Mouse (Mus musculus) forebrain, embryonic 16.5 days (tissue): ENCODE measurements around the gene Gpr137. TPM values are rescaled to one million over a fixed set of nuclear protein-coding genes. Genes with fewer than 3 reads are reported as not detected.
"Not testable (repeated sequence)": the region's sequence is repeated elsewhere in the genome, so short reads cannot be mapped to it uniquely, and the experiment has no call there.

Experiments used
- ATAC-seq: fragments of 200-750 bp; cut with Nextera tagmentation; 2 replicates; pipeline ENCODE4 v1.8.0; 2017; ENCODE audit warnings: mild to moderate bottlenecking, moderate library complexity
- H3K27ac ChIP-seq: fragments of 300-500 bp; sonication (generic); 2 replicates; pipeline ENCODE4 v1.5.1; 2014; ENCODE audit warnings: low read length, control low read depth
- H3K27me3 ChIP-seq: fragments of 300-500 bp; sonication (generic); replicated peaks from 2 replicates; pipeline ENCODE4 v1.6.1; 2014; ENCODE audit warnings: low read length; ENCODE audit not compliant: control insufficient read depth, insufficient read depth
- H3K36me3 ChIP-seq: fragments of 300-500 bp; sonication (generic); 2 replicates; pipeline ENCODE4 v1.6.1; 2014; ENCODE audit not compliant: control insufficient read depth, insufficient read depth
- H3K4me1 ChIP-seq: fragments of 300-500 bp; sonication (generic); replicated peaks from 2 replicates; pipeline ENCODE4 v1.6.1; 2014; ENCODE audit warnings: low read length; ENCODE audit not compliant: control insufficient read depth, insufficient read depth
- H3K4me2 ChIP-seq: fragments of 300-500 bp; sonication (generic); 2 replicates; pipeline ENCODE4 v1.6.1; 2014; ENCODE audit warnings: mild to moderate bottlenecking, low read length, control low read depth
- H3K4me3 ChIP-seq: fragments of 300-500 bp; sonication (generic); replicated peaks from 2 replicates; pipeline ENCODE4 v1.5.1; 2014; ENCODE audit warnings: mild to moderate bottlenecking, low read length, control low read depth
- H3K9ac ChIP-seq: fragments of 300-500 bp; sonication (generic); replicated peaks from 2 replicates; pipeline ENCODE4 v1.6.1; 2014; ENCODE audit warnings: low read depth, low read length, control low read depth
- H3K9me3 ChIP-seq: fragments of 300-500 bp; sonication (generic); 2 replicates; pipeline ENCODE4 v1.6.1; 2016; ENCODE audit warnings: low read length; ENCODE audit not compliant: control insufficient read depth
- WGBS: fragments of 180-500 bp; shearing (Covaris S2); extraction: QIAGEN DNeasy Blood & Tissue Kit; methylation state at CpG from one replicate; pipeline ENCODE4 v1.1.7; 2014; 5-methylcytosine and 5-hydroxymethylcytosine counted together
- polyA plus RNA-seq: library from polyadenylated mRNA; unstranded; fragments of >200 nt; fragmentation: Nextera tagmentation; extraction: Ambion mirVana; gene quantifications from 2 replicates; pipeline ENCODE4 v1.2.1, GENCODE M21; 2015

Gpr137 gene
- 46.3 and 52.5 TPM in 2 replicates for polyA plus RNA-seq

GRCm38 (mm10) chr19:6942249-6942691 lies at the start of gene Gpr137:
Gene Gpr137, minus strand, starts transcription at chr19:6942480.
- Histone ChIP-seq H3K4me2 (peak within 1 kb of the TSS; percentile 99), H3K4me1 (peaks cover 34% of the 10 kb centered on the region), H3K27ac (peak within 1 kb of the TSS; percentile 97), H3K36me3 (peaks cover 2% of the 10 kb centered on the region; the same call in 1 of the 2 replicates), H3K4me3 (peak within 1 kb of the TSS; percentile 98), H3K27me3 (no peaks in the 10 kb centered on the region), H3K9ac (peak within 1 kb of the TSS; percentile 99), H3K9me3 (no peaks in the 10 kb centered on the region)
- peak; percentile 87 for ATAC-seq
- WGBS = under 1% methylated on average over 27 of the region's 27 CpGs

GRCm38 (mm10) chr19:6991166-6991565 lies 48.9 kb upstream of the Gpr137 start:
- H3K4me1 ChIP-seq = peaks cover 41% of the 10 kb centered on the region
- WGBS = 91% methylated on average over 6 of the region's 6 CpGs
- not testable (repeated sequence) for ATAC-seq

GRCm38 (mm10) chr19:6990712-6991111 lies 48.4 kb upstream of the Gpr137 start:
- H3K4me2 ChIP-seq = no peak overlapping the region
- no peaks in the 10 kb centered on the region for H3K36me3 ChIP-seq
- no peak overlapping the region for H3K4me3 ChIP-seq
- no peaks in the 10 kb centered on the region for H3K9me3 ChIP-seq
- no peak overlapping the region for H3K9ac ChIP-seq
- WGBS = 85% methylated on average over 6 of the region's 6 CpGs
- H3K27ac ChIP-seq = no peak overlapping the region
- peaks cover 42% of the 10 kb centered on the region for H3K4me1 ChIP-seq
- ATAC-seq = no peak
- H3K27me3 ChIP-seq = no peaks in the 10 kb centered on the region

More at GRCm38 (mm10) chr19:6991166-6991565, 48.9 kb upstream of the Gpr137 start:
- H3K4me2 ChIP-seq, H3K9me3 ChIP-seq, H3K27ac ChIP-seq, H3K9ac ChIP-seq, H3K27me3 ChIP-seq, H3K4me3 ChIP-seq, H3K36me3 ChIP-seq: not testable (repeated sequence)

GRCm38 (mm10) chr19:6989251-6989650 lies 47.0 kb upstream of the Gpr137 start:
- H3K27ac ChIP-seq = no peak overlapping the region
- no peak overlapping the region for H3K4me3 ChIP-seq
- 86% methylated on average over 8 of the region's 8 CpGs for WGBS
- H3K27me3 ChIP-seq = no peaks in the 10 kb centered on the region
- no peak overlapping the region for H3K4me2 ChIP-seq
- no peaks in the 10 kb centered on the region for H3K9me3 ChIP-seq
- no peak overlapping the region for H3K9ac ChIP-seq
- H3K36me3 ChIP-seq = no peaks in the 10 kb centered on the region
- H3K4me1 ChIP-seq = peaks cover 32% of the 10 kb centered on the region
- ATAC-seq = no peak

GRCm38 (mm10) chr19:6987904-6988285 lies 45.6 kb upstream of the Gpr137 start:
- peak overlapping the region; percentile 63 for H3K4me3 ChIP-seq
- peak overlapping the region; percentile 92 for H3K9ac ChIP-seq
- peaks cover 27% of the 10 kb centered on the region for H3K4me1 ChIP-seq
- ATAC-seq = 0 out of 2 replicates have a peak, but pooled peaks have one; percentile 0
- H3K9me3 ChIP-seq = no peaks in the 10 kb centered on the region
- peaks cover 2% of the 10 kb centered on the region; the same call in 1 of the 2 replicates for H3K36me3 ChIP-seq
- peak overlapping the region; percentile 72; the same call in 1 of the 2 replicates for H3K27ac ChIP-seq
- peak overlapping the region; percentile 88 for H3K4me2 ChIP-seq
- WGBS = under 1% methylated on average over 8 of the region's 8 CpGs
- H3K27me3 ChIP-seq = no peaks in the 10 kb centered on the region

GRCm38 (mm10) chr19:6987061-6987903 lies 45.0 kb upstream of the Gpr137 start, which contains the start of gene Vegfb:
Gene Vegfb, minus strand, starts transcription at chr19:6987651.
- H3K4me2 ChIP-seq = peak within 1 kb of the TSS; percentile 88
- under 1% methylated on average over 51 of the region's 85 CpGs for WGBS
- peak within 1 kb of the TSS; percentile 63 for H3K4me3 ChIP-seq
- peak within 1 kb of the TSS; percentile 92 for H3K9ac ChIP-seq
- peaks cover 2% of the 10 kb centered on the region; the same call in 1 of the 2 replicates for H3K36me3 ChIP-seq
- no peaks in the 10 kb centered on the region for H3K27me3 ChIP-seq
- peaks cover 24% of the 10 kb centered on the region for H3K4me1 ChIP-seq
- no peaks in the 10 kb centered on the region for H3K9me3 ChIP-seq
- peak within 1 kb of the TSS; percentile 72 for H3K27ac ChIP-seq
- ATAC-seq = peak; percentile 54

GRCm38 (mm10) chr19:6985951-6986708 lies 43.9 kb upstream of the Gpr137 start:
- peak overlapping the region; percentile 63 for H3K4me3 ChIP-seq
- H3K9ac ChIP-seq = peak overlapping the region; percentile 92
- H3K27me3 ChIP-seq = no peaks in the 10 kb centered on the region
- H3K36me3 ChIP-seq = peaks cover 2% of the 10 kb centered on the region; the same call in 1 of the 2 replicates
- no peak for ATAC-seq
- H3K27ac ChIP-seq = no peak overlapping the region; the same call in 1 of the 2 replicates
- no peaks in the 10 kb centered on the region for H3K9me3 ChIP-seq
- peak overlapping the region; percentile 88 for H3K4me2 ChIP-seq
- peaks cover 20% of the 10 kb centered on the region for H3K4me1 ChIP-seq
- WGBS = 75% methylated on average over 10 of the region's 10 CpGs

- no peak overlapping the region for H3K9ac ChIP-seq
- no peak for ATAC-seq
- no peaks in the 10 kb centered on the region for H3K9me3 ChIP-seq
- peaks cover 25% of the 10 kb centered on the region for H3K4me1 ChIP-seq
- H3K4me3 ChIP-seq = no peak overlapping the region
- H3K27ac ChIP-seq = no peak overlapping the region
- WGBS = 83% methylated on average over 18 of the region's 19 CpGs
- peaks cover 2% of the 10 kb centered on the region; the same call in 1 of the 2 replicates for H3K36me3 ChIP-seq
- no peak overlapping the region for H3K4me2 ChIP-seq
- H3K27me3 ChIP-seq = no peaks in the 10 kb centered on the region
Measured at GRCm38 (mm10) chr19:6985300-6985699, 43.0 kb upstream of the Gpr137 start.

- Histone ChIP-seq H3K36me3 (peaks cover 2% of the 10 kb centered on the region; the same call in 1 of the 2 replicates), H3K4me3 (no peak overlapping the region), H3K4me2 (no peak overlapping the region), H3K27ac (no peak overlapping the region), H3K27me3 (no peaks in the 10 kb centered on the region), H3K9me3 (no peaks in the 10 kb centered on the region), H3K4me1 (peaks cover 35% of the 10 kb centered on the region), H3K9ac (no peak overlapping the region)
- 12% methylated on average over 5 of the region's 5 CpGs for WGBS
- ATAC-seq = no peak
Measured at GRCm38 (mm10) chr19:6983621-6984020, 41.3 kb upstream of the Gpr137 start.
